Mouse (Mus musculus): ENCODE results near the gene Ttc19. TPM values are rescaled to one million over a fixed set of nuclear protein-coding genes. Genes with fewer than 3 reads are reported as not detected.

Ttc19 gene
- polyA plus RNA-seq, 1 experiment from 2014 or later, result 17.5 TPM

- ATAC-seq (ENCODE audit: low read depth) (peak; percentile 56), DNase-seq (ENCODE audit: low spot score) (peak; percentile 94)
- H3K9me3 ChIP-seq (ENCODE audit: control insufficient read depth, low read length), result no peaks in the 10 kb centered on the region
- H3K4me2 ChIP-seq (ENCODE audit: low read depth, low read length), result peak overlapping the region; percentile 98
- H3K27me3 ChIP-seq (replicated peaks; ENCODE audit: control insufficient read depth, insufficient read depth, low read length), result no peaks in the 10 kb centered on the region
- peaks cover 17% of the 10 kb centered on the region for H3K4me1 ChIP-seq (ENCODE audit: control insufficient read depth, insufficient read depth, low read length)
- no peaks in the 10 kb centered on the region for H3K36me3 ChIP-seq (ENCODE audit: control insufficient read depth, insufficient read depth, low read length)
- H3K4me3 ChIP-seq (ENCODE audit: low read depth, low read length), result peak overlapping the region; percentile 65
- H3K27ac ChIP-seq (replicated peaks; ENCODE audit: low read depth, low read length), result peak overlapping the region; percentile 67
- H3K9ac ChIP-seq (ENCODE audit: low read depth, low read length), result peak overlapping the region; percentile 31
- WGBS, result 9% methylated on average over 11 of the region's 11 CpGs
Measured at GRCm38 (mm10) chr11:62251047-62251446, 30.2 kb upstream of the Ttc19 start.

GRCm38 (mm10) chr11:62253380-62253779 is 27.9 kb upstream of the Ttc19 start:
- Histone ChIP-seq H3K9me3 (ENCODE audit: control insufficient read depth, low read length) (no peaks in the 10 kb centered on the region), H3K9ac (ENCODE audit: low read depth, low read length) (no peak overlapping the region), H3K27ac (replicated peaks; ENCODE audit: low read depth, low read length) (no peak overlapping the region), H3K4me1 (ENCODE audit: control insufficient read depth, insufficient read depth, low read length) (peaks cover 17% of the 10 kb centered on the region), H3K4me2 (ENCODE audit: low read depth, low read length) (no peak overlapping the region), H3K27me3 (replicated peaks; ENCODE audit: control insufficient read depth, insufficient read depth, low read length) (no peaks in the 10 kb centered on the region), H3K4me3 (ENCODE audit: low read depth, low read length) (no peak overlapping the region), H3K36me3 (ENCODE audit: control insufficient read depth, insufficient read depth, low read length) (no peaks in the 10 kb centered on the region)
- ATAC-seq (ENCODE audit: low read depth) (no peak), DNase-seq (ENCODE audit: low spot score) (no peak)
- WGBS, result 57% methylated on average over 5 of the region's 5 CpGs

GRCm38 (mm10) chr11:62259214-62259613 is 22.1 kb upstream of the Ttc19 start:
- no peak overlapping the region for H3K27ac ChIP-seq (replicated peaks; ENCODE audit: low read depth, low read length)
- no peak overlapping the region for H3K4me2 ChIP-seq (ENCODE audit: low read depth, low read length)
- no peaks in the 10 kb centered on the region for H3K36me3 ChIP-seq (ENCODE audit: control insufficient read depth, insufficient read depth, low read length)
- ATAC-seq (ENCODE audit: low read depth) (no peak), DNase-seq (ENCODE audit: low spot score) (no peak)
- H3K27me3 ChIP-seq (replicated peaks; ENCODE audit: control insufficient read depth, insufficient read depth, low read length), result no peaks in the 10 kb centered on the region
- WGBS, result 46% methylated on average over 5 of the region's 5 CpGs
- H3K4me1 ChIP-seq (ENCODE audit: control insufficient read depth, insufficient read depth, low read length), result 0 out of 2 replicates have a peak, but pooled peaks cover 3% of the 10 kb centered on the region
- no peak overlapping the region for H3K4me3 ChIP-seq (ENCODE audit: low read depth, low read length)
- H3K9me3 ChIP-seq (ENCODE audit: control insufficient read depth, low read length), result no peaks in the 10 kb centered on the region
- no peak overlapping the region for H3K9ac ChIP-seq (ENCODE audit: low read depth, low read length)

GRCm38 (mm10) chr11:62263599-62263998 is 17.7 kb upstream of the Ttc19 start:
- Histone ChIP-seq H3K27me3 (replicated peaks; ENCODE audit: control insufficient read depth, insufficient read depth, low read length) (no peaks in the 10 kb centered on the region), H3K9ac (ENCODE audit: low read depth, low read length) (no peak overlapping the region), H3K4me1 (ENCODE audit: control insufficient read depth, insufficient read depth, low read length) (0 out of 2 replicates have a peak, but pooled peaks cover 3% of the 10 kb centered on the region), H3K4me3 (ENCODE audit: low read depth, low read length) (no peak overlapping the region), H3K4me2 (ENCODE audit: low read depth, low read length) (no peak overlapping the region), H3K9me3 (ENCODE audit: control insufficient read depth, low read length) (no peaks in the 10 kb centered on the region), H3K27ac (replicated peaks; ENCODE audit: low read depth, low read length) (no peak overlapping the region), H3K36me3 (ENCODE audit: control insufficient read depth, insufficient read depth, low read length) (0 out of 2 replicates have a peak, but pooled peaks cover 6% of the 10 kb centered on the region)
- ATAC-seq (ENCODE audit: low read depth) (no peak), DNase-seq (ENCODE audit: low spot score) (no peak)
- WGBS, result 70% methylated on average over 7 of the region's 7 CpGs

GRCm38 (mm10) chr11:62264018-62264417 is 17.3 kb upstream of the Ttc19 start:
- Histone ChIP-seq H3K27me3 (replicated peaks; ENCODE audit: control insufficient read depth, insufficient read depth, low read length) (no peaks in the 10 kb centered on the region), H3K27ac (replicated peaks; ENCODE audit: low read depth, low read length) (no peak overlapping the region), H3K4me3 (ENCODE audit: low read depth, low read length) (no peak overlapping the region), H3K36me3 (ENCODE audit: control insufficient read depth, insufficient read depth, low read length) (0 out of 2 replicates have a peak, but pooled peaks cover 6% of the 10 kb centered on the region), H3K4me1 (ENCODE audit: control insufficient read depth, insufficient read depth, low read length) (0 out of 2 replicates have a peak, but pooled peaks cover 3% of the 10 kb centered on the region), H3K9ac (ENCODE audit: low read depth, low read length) (no peak overlapping the region), H3K9me3 (ENCODE audit: control insufficient read depth, low read length) (no peaks in the 10 kb centered on the region), H3K4me2 (ENCODE audit: low read depth, low read length) (no peak overlapping the region)
- DNase-seq (ENCODE audit: low spot score) (no peak), ATAC-seq (ENCODE audit: low read depth) (no peak)
- WGBS, result 81% methylated on average over 7 of the region's 7 CpGs

GRCm38 (mm10) chr11:62265642-62266041 is 15.6 kb upstream of the Ttc19 start:
- 69% methylated on average over 7 of the region's 7 CpGs for WGBS
- Histone ChIP-seq H3K27me3 (replicated peaks; ENCODE audit: control insufficient read depth, insufficient read depth, low read length) (no peaks in the 10 kb centered on the region), H3K4me2 (ENCODE audit: low read depth, low read length) (no peak overlapping the region)

GRCm38 (mm10) chr11:62266466-62267214 is 14.6 kb upstream of the Ttc19 start:
- Histone ChIP-seq H3K4me3 (ENCODE audit: low read depth, low read length) (no peak overlapping the region), H3K9ac (ENCODE audit: low read depth, low read length) (no peak overlapping the region), H3K27me3 (replicated peaks; ENCODE audit: control insufficient read depth, insufficient read depth, low read length) (no peaks in the 10 kb centered on the region), H3K27ac (replicated peaks; ENCODE audit: low read depth, low read length) (no peak overlapping the region), H3K4me2 (ENCODE audit: low read depth, low read length) (no peak overlapping the region), H3K36me3 (ENCODE audit: control insufficient read depth, insufficient read depth, low read length) (0 out of 2 replicates have a peak, but pooled peaks cover 6% of the 10 kb centered on the region), H3K4me1 (ENCODE audit: control insufficient read depth, insufficient read depth, low read length) (peaks cover 10% of the 10 kb centered on the region; the same call in 1 of the 2 replicates), H3K9me3 (ENCODE audit: control insufficient read depth, low read length) (no peaks in the 10 kb centered on the region)
- WGBS, result 64% methylated on average over 17 of the region's 17 CpGs
- ATAC-seq (ENCODE audit: low read depth) (no peak), DNase-seq (ENCODE audit: low spot score) (no peak)

More at GRCm38 (mm10) chr11:62265642-62266041, 15.6 kb upstream of the Ttc19 start:
- H3K9me3 ChIP-seq (ENCODE audit: control insufficient read depth, low read length), result no peaks in the 10 kb centered on the region
- ATAC-seq (ENCODE audit: low read depth) (no peak), DNase-seq (ENCODE audit: low spot score) (no peak)
- 0 out of 2 replicates have a peak, but pooled peaks cover 6% of the 10 kb centered on the region for H3K36me3 ChIP-seq (ENCODE audit: control insufficient read depth, insufficient read depth, low read length)
- no peak overlapping the region for H3K4me3 ChIP-seq (ENCODE audit: low read depth, low read length)
- H3K9ac ChIP-seq (ENCODE audit: low read depth, low read length), result no peak overlapping the region
- H3K27ac ChIP-seq (replicated peaks; ENCODE audit: low read depth, low read length), result no peak overlapping the region
- peaks cover 5% of the 10 kb centered on the region; the same call in 1 of the 2 replicates for H3K4me1 ChIP-seq (ENCODE audit: control insufficient read depth, insufficient read depth, low read length)

- H3K4me3 ChIP-seq (ENCODE audit: low read depth, low read length), result no peak overlapping the region
- 0 out of 2 replicates have a peak, but pooled peaks cover 6% of the 10 kb centered on the region for H3K36me3 ChIP-seq (ENCODE audit: control insufficient read depth, insufficient read depth, low read length)
- H3K9me3 ChIP-seq (ENCODE audit: control insufficient read depth, low read length), result no peaks in the 10 kb centered on the region
- H3K9ac ChIP-seq (ENCODE audit: low read depth, low read length), result no peak overlapping the region
- H3K4me2 ChIP-seq (ENCODE audit: low read depth, low read length), result no peak overlapping the region
- H3K27me3 ChIP-seq (replicated peaks; ENCODE audit: control insufficient read depth, insufficient read depth, low read length), result no peaks in the 10 kb centered on the region
- DNase-seq (ENCODE audit: low spot score) (no peak), ATAC-seq (ENCODE audit: low read depth) (no peak)
- H3K4me1 ChIP-seq (ENCODE audit: control insufficient read depth, insufficient read depth, low read length), result peaks cover 10% of the 10 kb centered on the region; the same call in 1 of the 2 replicates
- H3K27ac ChIP-seq (replicated peaks; ENCODE audit: low read depth, low read length), result no peak overlapping the region
- 67% methylated on average over 8 of the region's 8 CpGs for WGBS
Measured at GRCm38 (mm10) chr11:62268381-62268780, 12.9 kb upstream of the Ttc19 start.
